Mouse (Mus musculus) kidney, adult 11 months (tissue): ENCODE data around the gene Adam34.
"Not testable (repeated sequence)": the region's sequence is repeated elsewhere in the genome, so short reads cannot be mapped to it uniquely, and the experiment has no call there.

Source experiments
- DNase-seq: peaks from one replicate; pipeline ENCODE4 v3.0.0; 2022

Gene Adam34

GRCm38 (mm10) chr8:43709949-43710348, at the start of gene Adam34:
Adam34 (minus strand) TSS chr8:43710049.
- DNase-seq, result no peak

- no peak for DNase-seq
Observed at GRCm38 (mm10) chr8:43627176-43627575, 82.7 kb downstream of the Adam34 start, which contains the start of gene Gm5346. Gm5346 (minus strand) TSS chr8:43627276.

GRCm38 (mm10) chr8:43616046-43616445, 93.8 kb downstream of the Adam34 start:
- no peak for DNase-seq

- not testable (repeated sequence) for DNase-seq
Observed at GRCm38 (mm10) chr8:43603657-43604056, 106.2 kb downstream of the Adam34 start.

GRCm38 (mm10) chr8:43603166-43603565, 106.7 kb downstream of the Adam34 start:
- DNase-seq, result not testable (repeated sequence)
